Comparison of ENCODE assay signal across 9 mouse cellular contexts in genomic region chr5:72172675-72173074, GRCm38 (mm10). TPM values are rescaled to one million over a fixed set of nuclear protein-coding genes. Genes with fewer than 3 reads are reported as not detected.
DNase-seq lines count a peak whose midpoint lies in the region; ATAC-seq lines count a peak whose summit lies in the region.
"Had no signal": no experiment of that assay in that cellular context is flagged by ENCODE, and none has a peak within 500 bp of the region (broad histone marks: within the 10 kb centered on the region; RNA-seq: fewer than 3 reads in every experiment).

No protein-coding gene starts in this region.

- H3K9ac ChIP-seq in forebrain, embryonic 14.5 days (ENCODE audit: low read length), result no peak overlapping the region
- H3K9ac ChIP-seq in forebrain, embryonic 12.5 days, result no peak overlapping the region
- H3K9ac ChIP-seq in neural tube, embryonic 15.5 days (replicated peaks), result no peak overlapping the region
- H3K9ac ChIP-seq: neural tube, embryonic 13.5 days had no signal

- no peaks in the 10 kb centered on the region for H3K9me3 ChIP-seq in forebrain, embryonic 14.5 days (replicated peaks; ENCODE audit: control insufficient read depth, low read length)
- no peaks in the 10 kb centered on the region for H3K9me3 ChIP-seq in forebrain, embryonic 12.5 days
- H3K9me3 ChIP-seq in neural tube, embryonic 15.5 days (replicated peaks), result no peaks in the 10 kb centered on the region
- H3K9me3 ChIP-seq: neural tube, embryonic 13.5 days had no signal

- peak; percentile 69 for DNase-seq in forebrain, embryonic 14.5 days (ENCODE audit: low spot score)
- DNase-seq in neural tube, embryonic 10.5 days (ENCODE audit: extremely low spot score, low spot score), result peak; percentile 32
- DNase-seq in adrenal gland, postnatal 14 days, result peak; percentile 72
- DNase-seq in heart, postnatal 4 days, result peak; percentile 54
- no peak for DNase-seq in right cerebral cortex, postnatal 25 days

- 32% methylated on average over 3 of the region's 3 CpGs for WGBS in forebrain, embryonic 14.5 days
- 31% methylated on average over 3 of the region's 3 CpGs for WGBS in forebrain, embryonic 12.5 days
- 39% methylated on average over 3 of the region's 3 CpGs for WGBS in neural tube, embryonic 15.5 days

- H3K27ac ChIP-seq in forebrain, embryonic 14.5 days (ENCODE audit: low read depth, low read length), result no peak overlapping the region
- H3K27ac ChIP-seq in forebrain, embryonic 12.5 days, result no peak overlapping the region
- H3K27ac ChIP-seq in neural tube, embryonic 15.5 days (replicated peaks), result no peak overlapping the region
- H3K27ac ChIP-seq: neural tube, embryonic 13.5 days had no signal

- no peaks in the 10 kb centered on the region for H3K36me3 ChIP-seq in forebrain, embryonic 14.5 days (ENCODE audit: control insufficient read depth, insufficient read depth, low read length)
- no peaks in the 10 kb centered on the region for H3K36me3 ChIP-seq in forebrain, embryonic 12.5 days (replicated peaks)
- H3K36me3 ChIP-seq in neural tube, embryonic 15.5 days, result no peaks in the 10 kb centered on the region
- H3K36me3 ChIP-seq: neural tube, embryonic 13.5 days had no signal

- H3K4me1 ChIP-seq in forebrain, embryonic 14.5 days (ENCODE audit: control insufficient read depth, insufficient read depth, low read length), result no peaks in the 10 kb centered on the region
- H3K4me1 ChIP-seq in forebrain, embryonic 12.5 days, result no peaks in the 10 kb centered on the region; the same call in 1 of the 2 replicates
- H3K4me1 ChIP-seq in neural tube, embryonic 15.5 days, result peaks cover 3% of the 10 kb centered on the region; the same call in 1 of the 2 replicates

- no peak overlapping the region for H3K4me3 ChIP-seq in forebrain, embryonic 14.5 days (ENCODE audit: low read depth, low read length)
- no peak overlapping the region for H3K4me3 ChIP-seq in forebrain, embryonic 12.5 days (replicated peaks)
- H3K4me3 ChIP-seq in neural tube, embryonic 15.5 days (replicated peaks), result no peak overlapping the region
- H3K4me3 ChIP-seq: neural tube, embryonic 13.5 days had no signal

- H3K4me2 ChIP-seq in forebrain, embryonic 14.5 days (ENCODE audit: low read length), result no peak overlapping the region
- H3K4me2 ChIP-seq in forebrain, embryonic 12.5 days, result no peak overlapping the region
- H3K4me2 ChIP-seq in neural tube, embryonic 15.5 days, result no peak overlapping the region
- H3K4me2 ChIP-seq: neural tube, embryonic 13.5 days had no signal

- H3K27me3 ChIP-seq in forebrain, embryonic 14.5 days (replicated peaks; ENCODE audit: control insufficient read depth, insufficient read depth, low read length), result no peaks in the 10 kb centered on the region
- no peaks in the 10 kb centered on the region for H3K27me3 ChIP-seq in forebrain, embryonic 12.5 days
- H3K27me3 ChIP-seq in neural tube, embryonic 15.5 days (replicated peaks), result no peaks in the 10 kb centered on the region
- H3K27me3 ChIP-seq: neural tube, embryonic 13.5 days had no signal

- no peak for ATAC-seq in forebrain, embryonic 14.5 days
- ATAC-seq in forebrain, embryonic 12.5 days (ENCODE audit: low FRiP score), result no peak; the same call in 1 of the 2 replicates
- no peak for ATAC-seq in neural tube, embryonic 15.5 days (ENCODE audit: low FRiP score)
- peak; percentile 61 for ATAC-seq in megakaryocyte progenitor cell, adult 5-6 weeks (replicated peaks; ENCODE audit: poor library complexity)

RNA-seq across cellular contexts. Expression of gene Commd8, which starts 4.7 kb away (rescaled TPM):
- polyA plus RNA-seq in forebrain, embryonic 14.5 days (2014; fragmentation: Nextera tagmentation; extraction: Ambion mirVana), result 161 and 178 TPM in 2 replicates
- polyA plus RNA-seq in forebrain, embryonic 12.5 days (2016; fragmentation: Nextera tagmentation; extraction: Ambion mirVana), result 151 and 157 TPM in 2 replicates
- 142 and 152 TPM in 2 replicates for polyA plus RNA-seq in neural tube, embryonic 15.5 days (2015; fragmentation: Nextera tagmentation; extraction: Ambion mirVana)
- total RNA-seq in adrenal gland, postnatal 14 days (2021), result 59.9 and 73.3 TPM in 2 replicates
- 10 to 100 TPM; 43.2 to 46.3 TPM for total RNA-seq in heart, postnatal 4 days (2021)
- total RNA-seq in megakaryocyte progenitor cell, adult 5-6 weeks (2015), result 124 and 140 TPM in 2 replicates
- 72.1 and 74.5 TPM in 2 replicates for total RNA-seq in megakaryocyte progenitor cell, adult 5-6 weeks (2017)
